Mouse (Mus musculus) G1E (cell line): Measurements from ENCODE around the gene Desi1.

Experiments
- CTCF ChIP-seq: IDR thresholded peaks from 2 replicates; pipeline ENCODE4 v1.5.1; 2012; ENCODE audit warnings: low read depth, low read length, inconsistent platforms, mixed read lengths
- GATA1 ChIP-seq: IDR thresholded peaks from 2 replicates; pipeline ENCODE4 v1.6.1; 2012; ENCODE audit warnings: borderline replicate concordance, low read length, inconsistent platforms, mixed read lengths
- POLR2AphosphoS5 ChIP-seq: IDR thresholded peaks from 2 replicates; pipeline ENCODE4 v1.6.1; 2012; ENCODE audit warnings: low read depth, low read length, inconsistent platforms; ENCODE audit not compliant: insufficient replicate concordance

DNA sequence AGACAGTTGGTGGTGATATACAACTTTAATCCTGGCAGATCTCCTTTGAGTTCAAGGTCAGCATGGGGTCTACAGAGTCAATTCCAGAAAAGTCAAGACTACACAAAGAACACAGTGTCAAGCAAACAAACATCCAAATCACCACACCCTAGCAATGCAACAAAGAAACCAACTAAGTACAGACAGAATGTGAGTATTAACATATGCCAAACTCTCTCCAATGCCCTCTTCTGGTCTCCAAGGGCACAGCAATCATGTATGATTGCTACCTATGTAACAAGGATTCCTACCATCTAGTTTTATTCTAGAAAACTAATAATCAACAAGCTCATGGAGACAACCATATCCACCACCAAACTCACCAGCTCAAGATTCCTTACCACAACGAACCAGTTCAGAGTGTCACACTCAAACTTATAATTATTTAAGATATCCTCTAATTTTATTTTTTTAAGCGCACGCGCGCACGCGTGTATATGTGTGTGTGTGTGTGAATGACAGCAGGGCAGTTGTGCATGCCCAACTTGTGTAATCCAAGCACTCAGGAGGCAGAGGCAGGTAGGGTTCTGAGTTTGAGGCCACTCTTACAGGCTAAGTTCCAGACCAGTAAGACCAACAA, 10.6 kb upstream of the Desi1 start:
- no peak for TF ChIP-seq CTCF
- TF ChIP-seq GATA1, result no peak
- TF ChIP-seq POLR2AphosphoS5, result no peak
